Mouse (Mus musculus) adrenal gland, adult (tissue): ENCODE measurements around the gene Tank.
A peak's percentile ranks its signal among the peaks of the same experiment; 100 is the strongest.

Experiments used
- DNase-seq, 2 experiments: peaks; one replicate each; pipeline ENCODE4 v3.0.0; 2022 to 2023; ENCODE audit warnings: low spot score in 1 of 2; ENCODE audit not compliant: inconsistent age in 2 of 2

The Tank gene

DNA sequence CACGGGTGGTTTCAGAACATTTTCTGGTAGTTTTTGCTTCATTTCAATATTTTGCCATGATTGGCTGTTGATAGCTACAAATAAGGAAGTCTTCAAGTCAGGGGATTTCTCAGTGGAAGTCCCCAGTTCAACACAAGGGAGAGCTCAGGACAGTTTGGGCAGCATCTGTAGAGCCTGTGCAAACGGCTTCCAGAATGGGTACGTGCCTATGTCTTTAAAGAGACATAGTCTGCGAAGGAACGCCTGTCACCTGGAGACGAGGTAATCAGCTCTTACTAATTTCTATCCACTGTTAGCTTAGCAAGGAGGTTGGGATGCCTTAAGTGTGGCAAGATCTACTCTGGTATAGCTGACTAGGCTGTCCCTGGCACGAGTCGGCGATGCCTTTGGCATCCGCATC is at the start of gene Tank:
TSS of gene Tank (plus strand) at position 153 of the 400 bp plus-strand sequence.
- DNase-seq, result peak in 1 of 2 experiments; percentile 27

- DNase-seq, result peak in 1 of 2 experiments; percentile 58
Observed at GRCm38 (mm10) chr2:61532326-61532725, 46.1 kb upstream of the Tank start.

DNA sequence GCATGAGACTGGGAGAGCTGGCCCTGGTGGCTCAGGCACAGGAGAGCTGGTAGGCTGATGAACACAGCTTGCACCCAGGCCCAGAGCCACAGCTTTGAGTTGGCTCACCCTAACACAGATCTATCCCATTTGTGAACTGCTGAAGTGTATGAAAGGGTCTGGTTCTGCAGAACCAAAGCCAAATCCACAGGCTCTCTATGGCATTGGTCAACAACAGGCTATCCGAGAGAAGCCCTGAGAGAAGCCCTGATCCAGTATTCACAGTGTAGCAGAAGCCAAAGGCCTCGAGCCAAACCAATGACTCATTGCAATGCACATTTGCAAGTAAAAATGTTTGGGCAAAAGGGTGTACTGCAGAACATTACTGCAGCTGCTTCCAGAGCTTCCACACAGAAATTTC is 45.3 kb upstream of the Tank start:
- peak; percentile 54 to 85 for DNase-seq

- DNase-seq, result no peak
Observed at GRCm38 (mm10) chr2:61536901-61537300, 41.5 kb upstream of the Tank start.

- no peak for DNase-seq
Observed at GRCm38 (mm10) chr2:61539378-61539777, 39.0 kb upstream of the Tank start.

GRCm38 (mm10) chr2:61542426-61542825 is 36.0 kb upstream of the Tank start:
- DNase-seq, result no peak

DNA sequence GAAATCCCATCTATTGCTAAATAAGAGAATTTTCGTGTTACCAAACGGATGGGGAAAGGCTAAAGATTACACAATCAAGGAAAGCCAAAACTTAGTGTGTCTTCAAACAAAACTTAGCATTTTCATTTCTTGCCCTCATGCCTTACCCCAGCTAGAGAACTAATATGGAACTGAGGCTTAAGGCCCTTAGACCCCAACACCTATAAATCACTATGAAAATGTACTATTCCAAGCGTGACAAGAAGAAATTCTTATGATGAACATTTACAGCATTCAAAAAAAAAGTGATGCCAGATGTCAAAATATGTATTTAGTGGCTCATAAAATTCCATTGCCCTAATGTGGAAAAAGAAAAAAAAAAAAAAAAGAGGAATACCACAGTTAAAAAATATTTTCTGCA is 32.7 kb upstream of the Tank start:
- no peak for DNase-seq

GRCm38 (mm10) chr2:61548021-61548420 is 30.4 kb upstream of the Tank start:
- no peak for DNase-seq

DNA sequence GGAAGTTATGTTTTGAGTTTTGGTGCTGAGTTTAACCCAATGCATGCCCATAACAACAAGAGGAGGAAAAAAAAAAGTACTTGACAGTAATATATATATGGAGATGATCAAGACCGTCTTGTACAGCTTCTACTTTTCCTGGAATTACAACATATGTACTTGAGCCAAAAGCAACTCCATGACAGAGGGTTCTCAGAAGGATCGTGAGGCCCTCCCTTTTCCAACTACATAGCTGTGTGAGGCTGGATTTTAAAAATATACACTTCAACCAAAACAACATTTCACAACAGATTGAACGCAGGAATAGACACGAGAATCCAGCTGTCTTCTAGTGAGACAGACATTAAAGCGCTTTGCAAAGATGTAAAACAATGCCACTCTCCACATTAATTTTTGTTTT is 26.7 kb upstream of the Tank start:
- no peak for DNase-seq

- no peak for DNase-seq
Observed at GRCm38 (mm10) chr2:61555367-61555766, 23.0 kb upstream of the Tank start.

DNA sequence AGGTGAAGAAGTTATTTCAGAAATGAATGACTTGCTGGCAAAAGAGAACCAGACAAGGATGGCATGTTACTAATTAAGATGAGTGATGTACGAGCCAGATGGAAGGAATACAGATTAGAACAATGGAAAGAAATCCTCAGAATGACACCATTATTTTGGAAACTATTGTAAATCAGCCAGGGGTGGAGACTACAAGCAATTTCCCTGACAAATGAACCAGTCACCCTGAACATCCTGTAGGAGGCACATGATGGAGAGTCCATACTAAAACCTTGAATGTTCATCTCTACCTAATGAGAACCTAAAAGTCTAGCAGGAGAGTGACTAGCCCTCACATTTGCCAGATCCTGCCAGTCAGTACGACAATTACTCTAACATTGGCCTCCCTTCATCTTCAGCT is 22.6 kb upstream of the Tank start:
- DNase-seq, result no peak

- DNase-seq, result peak in 1 of 2 experiments; percentile 44
Observed at GRCm38 (mm10) chr2:61556639-61557038, 21.7 kb upstream of the Tank start.

DNA sequence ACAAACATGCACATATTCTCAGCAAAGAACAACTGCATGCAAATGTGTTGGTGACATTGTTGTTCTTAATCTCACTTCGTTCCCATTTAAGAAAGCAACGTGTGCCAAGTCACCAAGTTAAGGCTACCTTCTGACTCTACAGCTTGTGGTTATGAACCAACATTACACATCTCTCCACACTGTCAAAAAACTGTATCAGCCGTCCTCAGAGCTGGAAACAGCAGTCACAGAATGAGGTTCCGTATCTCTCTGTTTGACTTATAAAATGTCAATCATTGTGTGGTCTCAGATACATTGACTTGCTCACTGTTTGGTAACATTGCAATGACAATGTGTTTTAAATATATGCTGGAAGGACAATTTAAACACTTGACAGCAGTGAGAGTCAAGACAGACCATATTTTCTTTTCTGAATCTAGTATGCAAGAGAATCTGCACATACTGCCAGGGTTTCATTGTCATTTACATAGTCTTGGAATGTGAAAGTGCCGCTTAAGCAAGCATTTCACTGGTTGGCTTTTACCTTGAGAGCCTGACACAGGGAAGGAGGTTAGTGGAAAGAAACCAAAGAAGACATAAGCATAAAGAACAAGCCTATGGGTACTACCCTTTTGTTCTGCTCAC is 20.4 kb upstream of the Tank start:
- DNase-seq, result no peak

DNA sequence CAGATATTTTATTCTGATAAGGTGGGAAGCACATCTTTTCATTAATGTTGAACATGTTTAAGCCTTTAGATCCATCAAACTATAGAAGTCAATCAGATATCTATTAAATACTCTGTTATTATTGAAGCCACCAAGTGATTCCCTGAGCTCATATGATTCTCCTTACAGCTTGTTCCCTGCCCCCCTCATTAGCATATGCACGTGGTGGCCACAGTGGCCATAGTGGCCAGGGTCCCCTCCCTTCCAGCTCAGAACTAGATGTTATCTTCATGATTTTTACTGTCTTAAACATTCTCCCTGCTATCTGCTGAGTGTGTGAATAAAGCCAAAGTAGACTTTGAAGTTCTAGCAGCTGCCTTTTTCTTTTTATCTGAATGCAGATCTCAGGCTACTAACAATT is 17.3 kb upstream of the Tank start:
- DNase-seq, result no peak

DNA sequence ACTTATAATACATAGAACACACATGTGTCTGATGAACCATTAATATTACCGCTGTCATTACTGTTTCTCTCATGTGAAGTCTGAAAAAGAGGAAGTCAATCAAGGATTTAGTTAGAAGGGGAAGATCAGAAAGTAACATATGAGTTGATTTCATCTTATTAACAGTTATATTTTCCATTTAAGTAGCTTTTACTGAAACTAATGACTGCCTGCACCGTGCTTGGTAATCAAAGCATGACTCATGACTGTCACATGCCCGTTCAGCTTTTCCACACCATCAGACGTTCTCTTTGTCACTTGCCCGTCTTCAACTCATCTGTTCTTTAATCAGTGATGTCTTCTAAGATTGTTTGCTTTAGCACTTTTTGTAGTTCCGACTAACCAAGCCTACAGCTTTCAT is 15.2 kb upstream of the Tank start:
- DNase-seq, result no peak

GRCm38 (mm10) chr2:61567045-61567783 is 11.2 kb upstream of the Tank start:
- DNase-seq, result no peak

DNA sequence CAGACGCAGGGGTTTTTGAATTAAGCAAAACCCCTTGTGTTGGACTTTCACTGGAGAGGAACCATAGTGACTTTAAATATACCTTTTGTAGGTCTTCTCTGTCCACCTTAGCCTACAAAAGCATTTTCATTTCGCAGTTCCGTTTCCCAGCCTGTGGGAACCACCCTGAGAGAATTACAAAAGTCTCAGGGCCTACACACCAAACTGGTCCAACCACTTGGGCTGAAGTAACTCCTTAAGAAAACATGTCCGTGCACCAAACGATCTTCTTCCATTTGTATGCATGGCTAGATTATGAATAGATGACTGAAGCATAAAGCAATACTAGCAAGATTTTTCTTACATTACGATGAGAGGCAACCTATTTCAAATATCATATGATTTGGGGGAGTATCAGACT is 9.2 kb upstream of the Tank start:
- no peak for DNase-seq

DNA sequence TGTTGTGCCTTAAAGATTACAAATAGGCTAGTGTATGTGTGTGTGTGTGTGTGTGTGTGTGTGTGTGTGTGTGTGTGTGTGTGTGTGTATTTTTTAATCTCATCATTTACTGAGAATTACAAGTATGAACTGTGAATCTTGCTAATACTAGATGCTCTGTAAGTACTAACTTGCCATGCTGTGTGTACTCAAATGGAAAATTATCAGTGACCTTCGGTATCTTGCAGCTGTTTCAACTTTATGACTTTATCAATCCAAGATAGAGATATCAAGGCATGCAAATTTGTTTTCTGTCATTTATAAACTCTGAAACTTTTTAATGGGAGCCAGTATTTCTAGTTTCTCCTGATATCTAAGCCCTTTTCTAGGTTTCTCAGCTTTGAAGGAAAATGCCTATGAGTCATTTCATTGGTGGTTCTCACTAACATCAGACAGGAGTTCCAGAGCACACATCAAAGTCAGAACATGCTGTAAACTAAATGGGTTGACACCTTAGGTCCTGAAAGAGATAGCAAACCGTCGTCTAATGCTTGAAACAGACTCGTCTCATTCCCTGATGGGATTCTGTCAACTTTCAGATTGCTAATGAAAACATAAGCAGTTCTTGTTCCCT is 6.9 kb upstream of the Tank start:
- no peak for DNase-seq

DNA sequence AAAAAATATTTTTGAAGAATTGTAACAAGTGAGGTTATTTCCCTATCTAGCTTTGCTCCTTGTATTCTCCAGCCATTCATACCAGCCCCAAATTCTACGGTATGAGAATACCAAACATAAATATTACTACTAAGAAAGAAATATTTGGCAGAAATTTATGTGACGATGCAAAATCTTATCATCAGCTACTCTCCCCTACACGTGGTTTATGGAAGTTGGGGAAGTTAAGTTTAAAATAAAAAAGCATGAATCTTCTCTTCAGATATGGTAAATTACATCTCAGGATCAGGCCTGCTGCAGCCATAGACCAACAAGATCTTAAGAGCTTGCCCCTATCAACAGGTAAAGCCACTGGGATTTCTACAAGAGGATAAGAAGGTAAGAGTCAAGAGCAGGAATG is 1.9 kb upstream of the Tank start:
- no peak for DNase-seq

- DNase-seq, result no peak
Observed at GRCm38 (mm10) chr2:61576928-61577695, 1.3 kb upstream of the Tank start.

DNA sequence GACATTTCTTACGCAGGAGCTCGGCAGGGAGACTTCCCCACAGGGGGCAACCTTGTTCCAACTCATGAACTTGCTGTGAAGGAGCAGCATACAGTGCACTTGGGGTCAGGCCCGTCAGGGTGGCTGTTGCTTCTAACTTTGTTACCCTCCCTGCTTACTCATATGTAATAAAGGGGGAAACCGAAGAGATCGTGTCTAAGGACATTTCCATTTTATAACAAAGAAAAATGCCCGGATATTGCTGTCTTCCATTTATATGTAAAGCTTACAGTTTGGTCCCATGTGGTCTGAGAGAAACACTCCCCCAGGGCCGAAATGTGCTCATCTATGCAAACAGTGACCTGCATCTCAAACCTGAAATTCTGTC is 706 bp upstream of the Tank start:
- peak in 1 of 2 experiments; percentile 29 for DNase-seq
